Mouse (Mus musculus) adipocyte (in vitro differentiated cells): ENCODE measurements at regions not wholly inside any gene's neighbourhood (a gene's known extent, or its start where the extent isn't known, plus 50 kb on each side); places are given as distances from the start of the nearest gene placed in this dataset.

Source experiments
- DNase-seq: peaks from one replicate; pipeline ENCODE4 v3.0.0-alpha.2; 2016; ENCODE audit warnings: low spot score

DNA sequence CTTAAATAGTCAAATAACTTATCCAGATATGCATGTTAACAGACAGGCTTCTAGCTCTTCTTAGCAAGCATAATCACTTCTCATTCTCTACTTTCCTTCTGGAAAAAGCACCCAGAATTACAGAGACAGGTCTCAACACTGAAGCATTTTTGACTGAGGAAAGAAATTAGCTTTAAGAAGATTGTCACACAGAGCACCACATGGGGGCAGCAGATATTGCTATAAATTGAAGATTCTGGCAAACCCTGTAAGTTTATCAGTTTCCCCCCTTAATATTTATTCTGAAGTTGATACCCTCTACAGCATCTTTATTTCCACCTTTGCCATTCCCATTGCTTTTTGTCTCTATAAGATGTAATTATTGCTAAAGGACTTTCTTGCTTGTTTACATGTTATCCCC is 83.4 kb upstream of the Lrrc4c start:
- peak; percentile 47 for DNase-seq

DNA sequence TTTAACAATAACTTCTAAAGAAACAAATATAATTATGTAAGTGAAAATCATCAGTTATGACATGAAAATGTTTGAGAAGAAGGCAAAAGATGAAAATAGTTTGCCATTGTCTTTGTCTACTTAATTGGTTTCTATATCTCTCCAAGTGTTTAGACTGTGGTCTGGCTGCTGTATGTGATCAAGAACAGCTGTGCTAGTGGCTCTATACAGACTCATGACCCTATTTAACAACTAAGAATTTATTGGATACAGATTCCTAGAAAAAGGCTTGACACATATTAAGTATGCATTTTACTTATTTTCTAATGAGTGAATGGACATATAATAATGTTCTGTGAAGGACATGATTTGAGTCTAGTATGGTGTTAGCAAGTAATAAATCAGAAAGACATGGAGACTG is 78.7 kb upstream of the Lrrc4c start:
- DNase-seq: no peak

GRCm38 (mm10) chr2:96240543-96241090 is 77.4 kb upstream of the Lrrc4c start:
- DNase-seq: no peak

- peak; percentile 22 for DNase-seq
Observed at GRCm38 (mm10) chr2:96253661-96254060, 64.3 kb upstream of the Lrrc4c start.

DNA sequence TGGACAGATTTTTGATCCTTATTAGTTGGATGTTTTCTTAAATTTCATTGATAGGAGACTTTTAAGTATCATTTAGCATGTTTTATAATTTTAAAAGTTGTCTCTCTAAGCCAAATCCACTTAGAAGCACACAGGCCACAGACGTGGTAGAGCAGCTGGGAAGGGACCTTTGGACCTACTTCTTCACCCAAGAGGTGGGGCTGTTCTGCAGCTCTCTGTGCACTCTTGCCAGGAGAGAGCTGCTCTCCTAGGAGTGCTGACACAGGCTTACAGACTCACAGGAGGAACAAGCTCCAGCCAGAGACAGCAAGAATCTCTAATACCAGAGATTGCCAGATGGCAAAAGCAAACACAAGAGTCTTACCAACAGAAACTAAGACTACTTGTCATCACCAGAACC is 61.5 kb upstream of the Lrrc4c start:
- peak; percentile 18 for DNase-seq
